Mouse (Mus musculus): ENCODE data around the gene Ubtf. TPM values are rescaled to one million over a fixed set of nuclear protein-coding genes. Genes with fewer than 3 reads are reported as not detected.
A peak's percentile ranks its signal among the peaks of the same experiment; 100 is the strongest.
"Not testable (repeated sequence)": the region's sequence is repeated elsewhere in the genome, so short reads cannot be mapped to it uniquely, and the experiment has no call there.

Ubtf gene
- 68.9 and 79.5 TPM in 2 replicates for polyA plus RNA-seq (2015; fragmentation: Nextera tagmentation; extraction: Ambion mirVana)

DNA sequence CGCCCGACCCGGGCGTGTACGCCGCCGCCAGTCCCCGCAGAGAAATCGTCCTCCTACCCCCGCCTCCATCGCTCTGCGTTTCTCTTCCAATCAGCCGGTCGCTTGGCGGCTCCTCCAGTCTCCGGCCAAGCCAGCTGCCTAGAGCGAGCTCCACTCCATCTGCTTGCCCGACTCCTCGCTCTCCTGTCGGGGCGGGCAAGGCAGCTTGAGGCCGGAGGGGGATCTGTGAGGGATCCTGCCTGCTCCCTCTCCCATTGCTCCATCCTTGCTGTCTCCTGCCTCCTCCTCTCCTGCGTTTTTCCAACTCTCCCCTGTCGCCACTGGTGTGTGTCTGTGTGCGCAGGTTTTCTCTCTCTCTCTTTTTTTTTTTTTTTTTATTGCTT is at the start of gene Ubtf:
Gene Ubtf (minus strand): TSS at position 333 of the 383 bp plus-strand sequence.
- Histone ChIP-seq H3K9ac (replicated peaks) (peak within 1 kb of the TSS; percentile 97), H3K9me3 (replicated peaks) (no peaks in the 10 kb centered on the region), H3K27ac (replicated peaks) (peak within 1 kb of the TSS; percentile 98), H3K36me3 (peaks cover 8% of the 10 kb centered on the region), H3K4me2 (peak within 1 kb of the TSS; percentile 84), H3K27me3 (replicated peaks) (no peaks in the 10 kb centered on the region), H3K4me3 (replicated peaks) (peak within 1 kb of the TSS; percentile 97), H3K4me1 (peaks cover 26% of the 10 kb centered on the region)
- 0% methylated on average over 25 of the region's 25 CpGs for WGBS
- no peak for ATAC-seq (ENCODE audit: low FRiP score)

DNA sequence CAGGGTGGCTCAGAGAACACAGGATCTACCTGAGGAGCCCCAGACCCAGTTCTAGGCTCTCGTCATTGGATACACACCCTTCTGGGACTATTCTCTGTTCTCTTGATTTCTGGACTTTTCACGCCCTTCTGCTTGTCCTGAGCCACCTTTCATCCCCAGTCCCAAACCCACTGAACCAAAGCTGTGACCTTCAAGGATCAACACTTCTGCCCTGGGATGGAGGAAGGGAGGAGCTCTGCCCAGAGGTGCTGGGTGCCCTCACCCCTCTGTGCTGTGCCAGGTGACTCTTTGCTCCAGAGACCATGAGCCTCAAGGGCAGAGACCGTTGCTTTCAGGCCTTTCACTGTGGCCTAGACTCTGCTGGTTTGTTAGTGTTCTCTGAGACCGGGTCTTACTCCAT is 49.7 kb upstream of the Ubtf start:
- Histone ChIP-seq H3K27me3 (replicated peaks) (no peaks in the 10 kb centered on the region; the same call in 1 of the 2 replicates), H3K27ac (replicated peaks) (no peak overlapping the region), H3K4me2 (no peak overlapping the region), H3K9me3 (replicated peaks) (no peaks in the 10 kb centered on the region), H3K4me3 (replicated peaks) (no peak overlapping the region), H3K9ac (replicated peaks) (no peak overlapping the region), H3K4me1 (no peaks in the 10 kb centered on the region), H3K36me3 (no peaks in the 10 kb centered on the region)
- no peak for ATAC-seq (ENCODE audit: low FRiP score)
- WGBS: 77% methylated on average over 4 of the region's 4 CpGs

DNA sequence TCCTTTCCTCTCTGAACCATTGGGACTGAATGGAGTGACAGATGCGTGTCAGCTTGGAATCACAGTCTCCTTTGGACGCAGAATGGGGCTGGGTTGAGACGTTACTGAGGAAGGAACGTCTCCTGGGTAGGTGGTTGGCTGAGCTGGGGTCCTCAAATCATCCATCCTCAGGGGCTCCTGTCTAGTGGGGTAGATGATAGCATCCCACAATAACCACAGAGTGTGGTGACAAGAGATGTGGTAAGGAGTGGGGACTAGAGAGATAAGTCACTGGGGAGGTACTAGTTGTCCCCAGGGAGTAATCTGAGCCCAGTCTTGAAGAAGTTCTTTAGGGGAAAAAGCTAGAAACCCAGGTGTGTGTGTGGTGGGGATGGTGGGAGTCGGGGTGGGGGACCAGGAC is 48.8 kb upstream of the Ubtf start:
- Histone ChIP-seq H3K4me3 (replicated peaks) (no peak overlapping the region), H3K4me1 (no peaks in the 10 kb centered on the region), H3K4me2 (no peak overlapping the region), H3K9ac (replicated peaks) (no peak overlapping the region), H3K27ac (replicated peaks) (no peak overlapping the region), H3K9me3 (replicated peaks) (no peaks in the 10 kb centered on the region), H3K27me3 (replicated peaks) (no peaks in the 10 kb centered on the region; the same call in 1 of the 2 replicates), H3K36me3 (no peaks in the 10 kb centered on the region)
- ATAC-seq (ENCODE audit: low FRiP score): no peak
- WGBS: 79% methylated on average over 5 of the region's 5 CpGs

DNA sequence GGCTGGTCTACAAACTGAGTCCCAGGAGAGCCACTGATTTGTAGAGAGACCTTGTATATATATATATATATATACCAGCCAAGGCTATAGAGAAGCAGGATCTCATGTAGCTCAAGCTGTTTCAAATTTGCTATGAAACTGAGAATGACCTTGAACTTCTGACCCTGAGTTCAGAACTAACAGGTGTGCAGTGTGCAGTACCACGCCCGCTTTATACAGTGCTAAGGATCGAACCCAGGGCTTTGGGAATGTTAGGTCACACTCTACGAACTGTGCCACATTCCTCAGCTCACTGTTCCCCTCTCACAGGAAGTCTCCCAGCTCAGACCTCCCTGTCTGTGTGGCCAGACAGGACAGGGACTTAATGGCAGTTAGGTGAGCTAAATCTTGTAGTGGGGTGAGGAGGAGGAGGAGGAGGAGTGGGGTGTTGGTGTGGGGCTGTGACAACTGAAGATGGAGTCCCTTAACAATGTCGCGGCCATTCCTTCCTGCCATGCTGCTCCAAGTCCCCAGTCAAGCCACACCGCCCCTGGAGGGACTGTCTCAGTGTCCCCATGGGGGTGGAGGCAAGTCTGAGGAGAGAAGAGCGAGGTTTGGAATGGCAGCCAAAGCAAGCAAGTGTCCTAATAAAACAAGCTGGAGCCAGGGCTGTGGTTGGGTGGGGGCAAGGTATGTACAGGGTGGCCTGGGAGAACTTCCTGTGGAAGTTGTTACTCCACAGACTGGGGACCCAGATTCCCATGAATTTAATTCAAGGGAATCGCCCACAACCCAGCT is 48.1 kb upstream of the Ubtf start:
- H3K4me2 ChIP-seq: no peak overlapping the region
- H3K27ac ChIP-seq (replicated peaks): no peak overlapping the region
- H3K4me1 ChIP-seq: no peaks in the 10 kb centered on the region
- H3K4me3 ChIP-seq (replicated peaks): no peak overlapping the region
- no peaks in the 10 kb centered on the region for H3K36me3 ChIP-seq
- no peaks in the 10 kb centered on the region for H3K9me3 ChIP-seq (replicated peaks)
- no peaks in the 10 kb centered on the region; the same call in 1 of the 2 replicates for H3K27me3 ChIP-seq (replicated peaks)
- H3K9ac ChIP-seq (replicated peaks): no peak overlapping the region
- 82% methylated on average over 9 of the region's 9 CpGs for WGBS
- no peak for ATAC-seq (ENCODE audit: low FRiP score)

DNA sequence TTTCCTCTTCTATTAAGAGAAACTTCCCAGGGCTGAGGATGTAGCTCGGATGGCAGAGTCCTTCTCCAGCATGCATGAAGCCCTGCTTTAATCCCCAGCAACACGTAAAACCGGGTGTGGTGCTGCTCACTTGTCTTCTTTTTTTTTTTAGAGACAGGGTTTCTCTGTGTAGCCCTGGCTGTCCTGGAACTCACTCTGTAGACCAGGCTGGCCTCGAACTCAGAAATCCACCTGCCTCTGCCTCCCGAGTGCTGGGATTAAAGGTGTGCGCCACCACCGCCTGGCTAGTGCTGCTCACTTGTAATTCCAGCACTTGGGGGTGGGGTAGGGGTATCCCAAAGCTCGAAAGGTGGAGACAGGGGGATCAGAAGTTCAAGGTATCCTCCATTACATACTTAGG is 46.6 kb upstream of the Ubtf start, which contains the start of gene Slc4a1:
Gene Slc4a1 (minus strand): TSS at position 101 of the 400 bp plus-strand sequence.
- H3K4me1 ChIP-seq; H3K4me2 ChIP-seq; H3K9ac ChIP-seq (replicated peaks); H3K27me3 ChIP-seq (replicated peaks); H3K9me3 ChIP-seq (replicated peaks); ATAC-seq (ENCODE audit: low FRiP score); H3K36me3 ChIP-seq; H3K4me3 ChIP-seq (replicated peaks); H3K27ac ChIP-seq (replicated peaks): not testable (repeated sequence)
- 87% methylated on average over 8 of the region's 8 CpGs for WGBS

DNA sequence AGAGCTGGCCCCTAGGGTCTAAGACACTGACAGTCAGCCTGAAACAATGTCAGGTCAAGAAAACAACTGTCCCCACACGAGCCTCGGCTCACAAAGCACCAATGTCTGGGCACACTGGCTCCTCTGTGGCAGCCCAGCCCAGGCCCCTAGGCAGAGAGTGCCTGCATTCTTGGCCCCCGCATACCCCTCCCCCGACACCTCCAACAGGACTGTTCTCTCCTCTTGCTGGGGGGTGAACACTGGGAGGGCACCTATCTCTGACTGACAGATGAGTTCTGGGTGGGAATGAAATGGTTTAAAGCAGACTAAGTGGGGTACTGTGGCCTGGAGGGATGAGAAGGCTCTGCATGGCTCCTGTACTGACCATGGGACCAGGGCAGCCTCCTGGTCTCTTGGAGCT is 46.2 kb upstream of the Ubtf start:
- no peaks in the 10 kb centered on the region for H3K27me3 ChIP-seq (replicated peaks)
- 65% methylated on average over 4 of the region's 4 CpGs for WGBS
- ATAC-seq (ENCODE audit: low FRiP score): no peak

DNA sequence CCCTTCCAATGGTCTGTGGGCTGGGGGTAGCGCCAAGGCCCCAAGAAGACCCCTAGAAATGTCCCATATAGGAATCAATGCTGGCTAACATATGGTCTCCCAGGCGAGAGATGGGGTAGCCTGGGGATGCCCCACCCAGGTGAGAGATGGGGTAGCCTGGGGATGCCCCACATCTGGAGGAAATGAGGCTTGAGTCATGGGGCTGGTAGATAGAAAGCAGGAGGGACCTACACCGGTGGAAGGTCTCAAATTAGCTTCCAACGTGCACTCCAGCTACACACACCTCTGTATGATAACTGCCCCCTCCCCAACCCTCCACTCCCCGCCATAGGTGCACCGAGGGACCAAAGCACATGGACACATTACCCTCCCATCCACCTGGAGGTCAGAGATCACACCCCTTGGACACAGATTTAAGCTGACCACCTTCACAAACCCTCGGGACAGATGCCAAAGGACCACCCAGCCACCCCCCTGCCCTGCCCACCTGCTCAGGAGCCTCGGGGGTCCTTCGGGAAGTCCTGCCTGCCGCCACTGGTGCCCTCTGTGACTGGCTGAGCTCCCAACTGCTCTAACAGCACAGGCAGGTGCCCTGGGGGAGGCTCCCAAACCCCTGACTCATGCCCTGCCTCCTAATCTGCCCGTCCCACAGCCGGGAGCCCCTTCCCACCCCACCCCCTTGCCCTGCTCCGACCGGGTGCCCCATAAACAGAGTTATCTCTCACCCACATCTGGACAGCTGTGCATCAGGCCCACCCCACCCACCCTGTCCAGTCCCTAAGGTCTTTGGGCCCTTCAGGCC is 45.2 kb upstream of the Ubtf start:
- H3K9ac ChIP-seq (replicated peaks): no peak overlapping the region
- no peaks in the 10 kb centered on the region for H3K36me3 ChIP-seq
- H3K27ac ChIP-seq (replicated peaks): no peak overlapping the region
- no peaks in the 10 kb centered on the region for H3K4me1 ChIP-seq
- no peak for ATAC-seq (ENCODE audit: low FRiP score)
- 82% methylated on average over 14 of the region's 14 CpGs for WGBS
- no peak overlapping the region for H3K4me2 ChIP-seq
- H3K9me3 ChIP-seq (replicated peaks): no peaks in the 10 kb centered on the region
- no peaks in the 10 kb centered on the region for H3K27me3 ChIP-seq (replicated peaks)
- no peak overlapping the region for H3K4me3 ChIP-seq (replicated peaks)

More for the DNA sequence above, 46.2 kb upstream of the Ubtf start:
- H3K4me2 ChIP-seq: no peak overlapping the region
- H3K27ac ChIP-seq (replicated peaks): no peak overlapping the region
- H3K36me3 ChIP-seq: no peaks in the 10 kb centered on the region
- H3K9ac ChIP-seq (replicated peaks): no peak overlapping the region
- H3K9me3 ChIP-seq (replicated peaks): no peaks in the 10 kb centered on the region
- no peaks in the 10 kb centered on the region for H3K4me1 ChIP-seq
- H3K4me3 ChIP-seq (replicated peaks): no peak overlapping the region

DNA sequence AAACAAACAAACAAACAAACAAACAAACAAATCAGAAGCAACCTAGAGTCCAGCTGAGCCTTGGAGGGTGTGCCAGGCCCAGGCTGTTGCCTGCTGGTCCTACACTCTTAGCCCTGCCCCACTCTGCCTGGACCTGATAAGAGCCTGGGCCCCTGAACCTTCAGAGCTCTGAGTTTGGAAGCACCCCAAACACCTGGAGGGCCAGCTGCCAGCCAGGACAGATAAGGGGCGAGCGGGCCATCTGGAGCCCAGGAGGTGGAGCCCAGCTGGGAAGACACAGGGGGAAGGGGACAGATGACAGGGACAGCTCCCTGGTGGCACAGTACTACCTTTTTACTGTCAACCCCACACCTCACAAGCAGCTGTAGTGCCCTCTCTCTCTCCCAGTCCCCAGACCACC is 44.1 kb upstream of the Ubtf start:
- Histone ChIP-seq H3K4me2 (no peak overlapping the region), H3K4me3 (replicated peaks) (no peak overlapping the region), H3K27me3 (replicated peaks) (no peaks in the 10 kb centered on the region), H3K9me3 (replicated peaks) (no peaks in the 10 kb centered on the region), H3K4me1 (no peaks in the 10 kb centered on the region), H3K36me3 (no peaks in the 10 kb centered on the region), H3K9ac (replicated peaks) (no peak overlapping the region), H3K27ac (replicated peaks) (no peak overlapping the region)
- no peak for ATAC-seq (ENCODE audit: low FRiP score)
- whole genome bisulfite sequencing: 73% methylated on average over 2 of the region's 2 CpGs

DNA sequence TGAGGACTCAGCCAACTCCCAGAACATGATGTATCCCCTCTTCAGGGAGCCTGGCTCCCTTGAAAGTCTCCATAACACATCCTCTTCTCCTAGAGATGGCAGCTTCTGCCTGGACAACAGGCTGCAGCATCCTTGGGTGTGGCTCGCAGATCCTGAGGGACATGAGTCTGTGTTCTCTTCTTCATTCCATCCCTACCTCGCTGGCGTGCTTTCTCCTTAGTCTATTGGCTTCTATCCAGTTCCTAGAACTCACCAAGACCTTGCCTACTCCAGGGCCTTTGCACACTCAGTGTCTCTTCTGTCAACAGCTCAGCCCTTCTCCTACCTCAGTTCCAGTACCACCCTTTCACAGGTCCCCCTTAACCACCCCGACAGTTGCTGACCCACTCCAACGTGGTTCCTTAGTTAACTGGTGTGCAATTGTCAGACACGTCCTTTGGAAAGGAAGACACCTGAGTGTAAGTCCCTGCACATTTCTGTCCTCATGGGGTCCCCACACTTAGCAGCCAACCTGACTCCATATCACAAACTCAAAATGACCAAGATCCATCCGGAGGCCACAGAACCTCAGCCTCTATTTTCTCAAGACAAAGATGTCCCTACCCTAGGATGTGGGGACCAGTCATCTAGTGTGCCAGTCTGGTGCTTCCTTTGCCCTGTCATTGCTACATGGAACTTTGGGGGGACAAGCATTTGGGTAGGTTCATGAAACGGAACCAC is 42.4 kb upstream of the Ubtf start:
- 88% methylated on average over 8 of the region's 8 CpGs for WGBS
- Histone ChIP-seq H3K27me3 (replicated peaks) (no peaks in the 10 kb centered on the region; the same call in 1 of the 2 replicates), H3K4me3 (replicated peaks) (no peak overlapping the region), H3K4me2 (no peak overlapping the region), H3K4me1 (no peaks in the 10 kb centered on the region), H3K27ac (replicated peaks) (no peak overlapping the region), H3K9me3 (replicated peaks) (no peaks in the 10 kb centered on the region), H3K36me3 (no peaks in the 10 kb centered on the region), H3K9ac (replicated peaks) (no peak overlapping the region)
- ATAC-seq (ENCODE audit: low FRiP score): no peak

DNA sequence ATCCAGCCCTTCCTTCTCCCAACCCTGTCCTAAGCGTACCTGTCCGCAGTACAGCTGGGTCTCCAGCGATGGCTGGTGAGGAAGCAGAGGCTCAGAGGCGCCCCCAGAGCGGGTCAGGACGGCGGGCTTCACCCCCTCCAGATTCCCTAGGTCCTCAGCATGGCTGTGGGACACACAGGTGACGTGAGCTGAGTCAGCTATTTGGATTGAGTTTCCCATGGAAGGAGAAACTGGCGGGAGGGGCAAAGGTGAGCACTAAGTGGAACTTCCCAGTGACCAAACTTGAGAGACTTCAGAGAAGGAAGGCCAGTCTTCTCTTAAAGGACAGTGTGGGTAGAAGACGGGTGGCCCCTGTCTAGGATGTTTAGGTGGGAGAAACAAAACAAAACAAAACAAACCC is 38.8 kb upstream of the Ubtf start:
- Histone ChIP-seq H3K9me3 (replicated peaks) (no peaks in the 10 kb centered on the region), H3K27me3 (replicated peaks) (no peaks in the 10 kb centered on the region; the same call in 1 of the 2 replicates), H3K36me3 (no peaks in the 10 kb centered on the region), H3K9ac (replicated peaks) (no peak overlapping the region), H3K27ac (replicated peaks) (no peak overlapping the region), H3K4me3 (replicated peaks) (no peak overlapping the region), H3K4me2 (no peak overlapping the region), H3K4me1 (no peaks in the 10 kb centered on the region)
- 73% methylated on average over 10 of the region's 10 CpGs for WGBS
- ATAC-seq (ENCODE audit: low FRiP score): no peak

DNA sequence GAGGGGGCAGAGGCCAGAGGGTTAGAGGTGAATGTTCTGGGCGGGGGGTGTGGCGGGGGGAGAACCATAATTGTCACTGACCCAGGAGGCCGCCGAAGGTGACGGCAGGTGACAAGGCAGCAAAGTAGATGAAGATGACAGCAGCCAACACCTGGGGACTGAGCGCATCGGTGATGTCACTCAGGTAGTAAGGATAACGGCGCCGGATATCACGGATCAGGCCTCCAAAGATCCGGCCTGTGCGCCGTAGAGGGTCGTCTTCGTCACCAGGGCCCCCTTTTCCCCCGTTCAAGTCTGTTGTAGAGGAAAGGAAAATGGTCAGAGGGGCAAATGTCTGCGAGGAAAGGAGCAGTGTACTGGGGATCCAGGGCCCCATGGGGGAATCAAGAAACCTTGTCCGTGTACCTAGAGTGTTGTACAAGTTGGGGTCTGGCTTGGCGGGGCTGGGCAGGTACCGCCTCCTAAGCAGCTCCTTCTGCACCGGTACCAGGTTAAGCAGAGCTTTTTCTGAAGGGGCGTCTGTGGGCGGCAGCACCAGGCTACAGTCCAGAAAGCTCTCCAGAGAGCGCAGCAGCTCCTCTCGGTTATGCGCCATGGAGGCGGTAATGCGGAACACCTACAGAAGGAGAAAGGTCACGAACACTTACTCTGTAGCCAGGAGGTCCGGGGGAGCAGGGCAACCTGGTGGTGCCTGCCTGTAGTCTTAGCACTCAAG is 37.3 kb upstream of the Ubtf start:
- Histone ChIP-seq H3K9ac (replicated peaks) (no peak overlapping the region), H3K4me2 (no peak overlapping the region), H3K27me3 (replicated peaks) (no peaks in the 10 kb centered on the region; the same call in none of the 2 replicates), H3K9me3 (replicated peaks) (no peaks in the 10 kb centered on the region), H3K4me1 (no peaks in the 10 kb centered on the region), H3K36me3 (no peaks in the 10 kb centered on the region), H3K4me3 (replicated peaks) (no peak overlapping the region), H3K27ac (replicated peaks) (no peak overlapping the region)
- WGBS: 75% methylated on average over 31 of the region's 31 CpGs
- ATAC-seq (ENCODE audit: low FRiP score): no peak

Measured in neural tube, embryonic 15.5 days (tissue).